Mouse (Mus musculus) lung, embryonic 16.5 days (tissue): Measurements from ENCODE around the gene Ak7. TPM values are rescaled to one million over a fixed set of nuclear protein-coding genes. Genes with fewer than 3 reads are reported as not detected.

Experiments used
- ATAC-seq: fragments of 200-750 bp; cut with Nextera tagmentation; 2 replicates; pipeline ENCODE4 v1.8.0; 2017; ENCODE audit warnings: low read depth, mild to moderate bottlenecking, moderate library complexity
- H3K27ac ChIP-seq: fragments of 300-500 bp; sonication (generic); 2 replicates; pipeline ENCODE4 v1.5.1; 2014; ENCODE audit warnings: mild to moderate bottlenecking, control low read depth, low read length
- H3K27me3 ChIP-seq: fragments of 300-500 bp; sonication (generic); 2 replicates; pipeline ENCODE4 v1.6.1; 2014; ENCODE audit warnings: low read depth, low read length, mixed read lengths; ENCODE audit not compliant: control insufficient read depth, insufficient read depth
- H3K36me3 ChIP-seq: fragments of 300-500 bp; sonication (generic); 2 replicates; pipeline ENCODE4 v1.6.1; 2014; ENCODE audit warnings: low read length; ENCODE audit not compliant: control insufficient read depth, insufficient read depth
- H3K4me1 ChIP-seq: fragments of 300-500 bp; sonication (generic); replicated peaks from 2 replicates; pipeline ENCODE4 v1.6.1; 2014; ENCODE audit warnings: low read length, mixed read lengths; ENCODE audit not compliant: control insufficient read depth, insufficient read depth
- H3K4me2 ChIP-seq: fragments of 300-500 bp; sonication (generic); 2 replicates; pipeline ENCODE4 v1.6.1; 2014; ENCODE audit warnings: low read depth, low read length, control low read depth
- H3K4me3 ChIP-seq: fragments of 300-500 bp; sonication (generic); 2 replicates; pipeline ENCODE4 v1.5.1; 2014; ENCODE audit warnings: mild to moderate bottlenecking, low read length, control low read depth
- H3K9ac ChIP-seq: fragments of 300-500 bp; sonication (generic); 2 replicates; pipeline ENCODE4 v1.6.1; 2014; ENCODE audit warnings: low read length, control low read depth
- H3K9me3 ChIP-seq: fragments of 300-500 bp; sonication (generic); 2 replicates; pipeline ENCODE4 v1.6.1; 2016; ENCODE audit warnings: low read length; ENCODE audit not compliant: control insufficient read depth
- WGBS: fragments of 180-500 bp; shearing (Covaris S2); extraction: QIAGEN DNeasy Blood & Tissue Kit; methylation state at CpG from one replicate; pipeline ENCODE4 v1.1.7; 2014; 5-methylcytosine and 5-hydroxymethylcytosine counted together
- polyA plus RNA-seq: library from polyadenylated mRNA; unstranded; fragments of >200 nt; fragmentation: Nextera tagmentation; extraction: Ambion mirVana; gene quantifications from 2 replicates; pipeline ENCODE4 v1.2.1, GENCODE M21; 2015

The Ak7 gene
- polyA plus RNA-seq, 1 experiment from 2014 or later: 2.8 TPM

GRCm38 (mm10) chr12:105688546-105688945 is 17.2 kb upstream of the Ak7 start:
- 74% methylated on average over 4 of the region's 4 CpGs for WGBS
- no peak overlapping the region for H3K9ac ChIP-seq
- no peaks in the 10 kb centered on the region for H3K27me3 ChIP-seq
- peaks cover 8% of the 10 kb centered on the region for H3K36me3 ChIP-seq
- peaks cover 14% of the 10 kb centered on the region for H3K4me1 ChIP-seq
- no peak for ATAC-seq
- H3K4me2 ChIP-seq: no peak overlapping the region
- no peaks in the 10 kb centered on the region for H3K9me3 ChIP-seq
- H3K4me3 ChIP-seq: no peak overlapping the region
- H3K27ac ChIP-seq: no peak overlapping the region

DNA sequence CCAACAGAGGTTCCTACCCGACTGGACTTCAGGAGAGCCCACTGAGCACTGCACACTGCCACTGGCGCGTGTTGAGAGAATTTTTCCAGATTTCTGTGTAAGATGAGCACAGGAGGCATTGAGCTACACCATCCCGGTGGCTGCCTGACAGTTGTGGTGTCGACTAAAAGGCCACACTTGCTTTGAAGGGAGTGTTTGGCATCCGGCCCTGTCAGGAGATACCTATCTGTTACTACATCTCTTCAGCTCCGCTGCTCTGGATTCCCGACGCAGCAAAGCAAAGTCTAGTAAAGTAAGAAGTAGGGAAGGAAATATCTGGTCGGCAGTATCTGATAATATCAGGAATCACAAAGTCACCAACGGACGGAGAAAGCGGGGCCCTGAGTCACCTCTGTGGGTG is 16.3 kb upstream of the Ak7 start:
- Histone ChIP-seq H3K4me3 (no peak overlapping the region), H3K36me3 (peaks cover 8% of the 10 kb centered on the region), H3K9me3 (no peaks in the 10 kb centered on the region), H3K4me1 (peaks cover 10% of the 10 kb centered on the region), H3K4me2 (no peak overlapping the region), H3K9ac (no peak overlapping the region), H3K27ac (no peak overlapping the region), H3K27me3 (no peaks in the 10 kb centered on the region)
- 88% methylated on average over 13 of the region's 13 CpGs for WGBS
- ATAC-seq: no peak

DNA sequence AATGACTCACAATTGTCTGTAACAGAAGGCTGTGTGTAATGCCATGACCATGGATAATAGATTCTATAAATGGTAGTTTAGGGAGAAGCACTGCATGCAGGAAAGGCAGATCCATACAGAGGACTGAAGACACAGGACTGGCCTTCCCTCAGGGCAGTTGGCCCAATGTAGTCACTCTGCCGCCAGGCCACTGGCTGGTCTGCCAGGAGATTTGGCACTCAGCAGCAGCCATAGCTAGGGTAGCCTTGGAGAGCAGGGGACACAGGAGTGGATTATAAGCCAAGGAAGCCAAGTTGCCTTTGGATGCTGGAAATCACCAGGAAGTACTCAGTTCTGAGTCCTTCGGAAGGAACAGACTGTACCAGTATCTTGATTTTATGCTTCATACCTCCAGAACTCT is 11.8 kb upstream of the Ak7 start:
- WGBS: 94% methylated on average over 2 of the region's 2 CpGs
- Histone ChIP-seq H3K9ac (no peak overlapping the region), H3K27ac (no peak overlapping the region), H3K9me3 (no peaks in the 10 kb centered on the region), H3K27me3 (no peaks in the 10 kb centered on the region), H3K36me3 (peaks cover 8% of the 10 kb centered on the region), H3K4me3 (no peak overlapping the region), H3K4me2 (no peak overlapping the region), H3K4me1 (no peaks in the 10 kb centered on the region)
- ATAC-seq: no peak

DNA sequence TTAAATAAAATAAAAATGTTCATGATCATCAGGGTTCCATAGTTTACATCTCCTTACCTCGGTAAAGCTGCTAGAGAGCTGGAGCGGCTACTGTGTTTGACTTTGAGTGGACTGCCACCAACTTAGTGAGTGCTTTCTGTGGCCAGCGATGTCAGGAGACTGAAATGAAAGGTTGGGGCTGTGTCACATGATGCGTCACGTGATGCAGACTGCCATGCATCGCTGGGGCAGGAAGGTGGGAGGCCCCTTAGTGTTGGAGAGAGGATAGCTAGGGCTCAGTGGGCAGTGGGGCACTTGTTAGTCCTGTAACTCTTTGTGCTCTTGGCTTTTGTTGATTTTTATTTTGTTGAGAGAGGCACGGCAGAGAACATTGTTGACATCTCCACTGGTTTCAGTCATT is 9.9 kb upstream of the Ak7 start:
- Histone ChIP-seq H3K36me3 (peaks cover 13% of the 10 kb centered on the region), H3K4me2 (no peak overlapping the region), H3K9me3 (no peaks in the 10 kb centered on the region), H3K9ac (no peak overlapping the region), H3K4me3 (no peak overlapping the region), H3K4me1 (no peaks in the 10 kb centered on the region), H3K27me3 (no peaks in the 10 kb centered on the region), H3K27ac (no peak overlapping the region)
- 82% methylated on average over 7 of the region's 7 CpGs for WGBS
- ATAC-seq: no peak

- no peak overlapping the region for H3K9ac ChIP-seq
- ATAC-seq: no peak
- H3K4me1 ChIP-seq: no peaks in the 10 kb centered on the region
- H3K36me3 ChIP-seq: peaks cover 13% of the 10 kb centered on the region
- 86% methylated on average over 8 of the region's 8 CpGs for WGBS
- no peak overlapping the region for H3K27ac ChIP-seq
- no peak overlapping the region for H3K4me3 ChIP-seq
- H3K9me3 ChIP-seq: no peaks in the 10 kb centered on the region
- H3K27me3 ChIP-seq: no peaks in the 10 kb centered on the region
- no peak overlapping the region for H3K4me2 ChIP-seq
These were observed 8.5 kb upstream of the Ak7 start for GRCm38 (mm10) chr12:105697104-105697780.

DNA sequence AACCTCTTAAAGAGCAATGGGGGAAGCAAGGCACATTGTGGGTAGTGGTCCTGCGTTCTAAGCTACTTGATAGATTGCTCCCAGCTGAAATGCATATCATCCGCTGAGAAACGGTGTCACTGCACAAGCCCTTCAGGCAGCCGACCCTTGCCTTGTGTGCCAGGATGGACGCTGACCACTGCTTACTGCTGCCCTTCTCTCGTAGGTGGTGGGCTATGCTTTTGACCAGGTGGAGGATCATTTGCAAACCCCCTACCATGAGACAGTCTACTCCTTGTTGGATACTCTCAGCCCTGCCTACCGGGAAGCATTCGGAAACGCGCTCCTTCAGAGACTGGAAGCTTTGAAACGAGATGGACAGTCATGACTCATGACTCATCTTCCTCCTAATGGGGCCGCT is 5.3 kb upstream of the Ak7 start:
- WGBS: 89% methylated on average over 12 of the region's 12 CpGs
- no peak for ATAC-seq
- Histone ChIP-seq H3K9ac (no peak overlapping the region), H3K4me2 (no peak overlapping the region), H3K27ac (no peak overlapping the region), H3K4me3 (no peak overlapping the region), H3K36me3 (peaks cover 12% of the 10 kb centered on the region), H3K9me3 (no peaks in the 10 kb centered on the region), H3K27me3 (no peaks in the 10 kb centered on the region), H3K4me1 (peaks cover under 1% of the 10 kb centered on the region; the same call in 1 of the 2 replicates)

GRCm38 (mm10) chr12:105718616-105719015 is 12.8 kb downstream of the Ak7 start:
- H3K4me3 ChIP-seq: no peak overlapping the region

DNA sequence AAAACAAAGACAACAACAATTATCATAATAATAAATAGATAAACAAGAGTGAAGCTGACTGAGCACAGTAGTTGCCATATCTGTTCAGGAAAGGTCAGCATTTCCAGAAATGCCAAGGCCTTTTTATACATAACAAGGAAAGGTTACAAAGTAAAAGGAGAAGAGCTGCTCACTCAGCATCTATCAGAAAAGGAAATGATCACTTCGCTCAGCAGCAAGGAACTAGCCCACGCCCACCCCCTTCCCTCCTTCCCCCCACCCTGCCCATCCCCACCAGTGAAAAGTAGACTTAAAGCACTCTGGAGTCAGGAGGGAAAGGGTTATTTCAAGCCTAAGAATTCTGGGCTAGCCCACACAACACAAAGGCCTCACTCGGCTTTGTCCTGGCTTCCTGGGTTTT is 14.4 kb downstream of the Ak7 start:
- H3K4me2 ChIP-seq: no peak overlapping the region
- H3K27ac ChIP-seq: no peak overlapping the region
- H3K9me3 ChIP-seq: no peaks in the 10 kb centered on the region
- ATAC-seq: no peak
- no peaks in the 10 kb centered on the region for H3K36me3 ChIP-seq
- WGBS: 52% methylated on average over 3 of the region's 3 CpGs
- H3K4me1 ChIP-seq: no peaks in the 10 kb centered on the region
- no peak overlapping the region for H3K9ac ChIP-seq
- no peak overlapping the region for H3K4me3 ChIP-seq
- no peaks in the 10 kb centered on the region for H3K27me3 ChIP-seq

More at GRCm38 (mm10) chr12:105718616-105719015, 12.8 kb downstream of the Ak7 start:
- WGBS: 46% methylated on average over 17 of the region's 17 CpGs
- Histone ChIP-seq H3K4me1 (no peaks in the 10 kb centered on the region), H3K9ac (no peak overlapping the region), H3K27ac (no peak overlapping the region), H3K36me3 (no peaks in the 10 kb centered on the region), H3K4me2 (no peak overlapping the region), H3K9me3 (no peaks in the 10 kb centered on the region), H3K27me3 (no peaks in the 10 kb centered on the region)
- no peak for ATAC-seq

GRCm38 (mm10) chr12:105721452-105722132 is 15.8 kb downstream of the Ak7 start:
- Histone ChIP-seq H3K36me3 (no peaks in the 10 kb centered on the region), H3K4me2 (no peak overlapping the region), H3K9me3 (no peaks in the 10 kb centered on the region), H3K4me1 (no peaks in the 10 kb centered on the region), H3K27ac (no peak overlapping the region), H3K27me3 (no peaks in the 10 kb centered on the region), H3K9ac (no peak overlapping the region), H3K4me3 (no peak overlapping the region)
- 41% methylated on average over 14 of the region's 14 CpGs for WGBS
- no peak for ATAC-seq
